Mouse (Mus musculus): ENCODE measurements around the gene Mcu.
A peak's percentile ranks its signal among the peaks of the same experiment; 100 is the strongest.

Gene Mcu

GRCm38 (mm10) chr10:59569481-59569869 lies 47.0 kb downstream of the Mcu start:
- DNase-seq (ENCODE audit: low read depth), result no peak

GRCm38 (mm10) chr10:59568665-59569480 lies 47.6 kb downstream of the Mcu start:
- DNase-seq (ENCODE audit: low read depth), result no peak

- no peak for DNase-seq (ENCODE audit: low read depth)
Measured at GRCm38 (mm10) chr10:59566968-59567367, 49.5 kb downstream of the Mcu start.

GRCm38 (mm10) chr10:59565995-59566410 lies 50.5 kb downstream of the Mcu start:
- DNase-seq (ENCODE audit: low read depth), result no peak

- peak; percentile 54 for DNase-seq (ENCODE audit: low read depth)
Measured at GRCm38 (mm10) chr10:59564551-59564950, 51.9 kb downstream of the Mcu start.

GRCm38 (mm10) chr10:59562511-59562910 lies 54.0 kb downstream of the Mcu start:
- no peak for DNase-seq (ENCODE audit: low read depth)

GRCm38 (mm10) chr10:59560126-59560525 lies 56.4 kb downstream of the Mcu start:
- no peak for DNase-seq (ENCODE audit: low read depth)

GRCm38 (mm10) chr10:59558602-59559001 lies 57.9 kb downstream of the Mcu start:
- DNase-seq (ENCODE audit: low read depth), result no peak

- DNase-seq (ENCODE audit: low read depth), result no peak
Measured at GRCm38 (mm10) chr10:59558164-59558563, 58.3 kb downstream of the Mcu start.

GRCm38 (mm10) chr10:59556541-59556940 lies 60.0 kb downstream of the Mcu start:
- no peak for DNase-seq (ENCODE audit: low read depth)

GRCm38 (mm10) chr10:59554243-59554642 lies 62.2 kb downstream of the Mcu start:
- no peak for DNase-seq (ENCODE audit: low read depth)

- no peak for DNase-seq (ENCODE audit: low read depth)
Measured at GRCm38 (mm10) chr10:59552456-59552855, 64.0 kb downstream of the Mcu start.

GRCm38 (mm10) chr10:59548768-59549333 lies 67.6 kb downstream of the Mcu start:
- no peak for DNase-seq (ENCODE audit: low read depth)

GRCm38 (mm10) chr10:59548211-59548610 lies 68.3 kb downstream of the Mcu start:
- no peak for DNase-seq (ENCODE audit: low read depth)

- DNase-seq (ENCODE audit: low read depth), result no peak
Measured at GRCm38 (mm10) chr10:59547426-59547825, 69.1 kb downstream of the Mcu start.

- DNase-seq (ENCODE audit: low read depth), result no peak
Measured at GRCm38 (mm10) chr10:59545169-59545568, 71.3 kb downstream of the Mcu start.

- DNase-seq (ENCODE audit: low read depth), result no peak
Measured at GRCm38 (mm10) chr10:59543351-59543750, 73.1 kb downstream of the Mcu start.

- no peak for DNase-seq (ENCODE audit: low read depth)
Measured at GRCm38 (mm10) chr10:59541466-59541865, 75.0 kb downstream of the Mcu start.

GRCm38 (mm10) chr10:59540596-59540995 lies 75.9 kb downstream of the Mcu start:
- no peak for DNase-seq (ENCODE audit: low read depth)

- DNase-seq (ENCODE audit: low read depth), result no peak
Measured at GRCm38 (mm10) chr10:59540081-59540480, 76.4 kb downstream of the Mcu start.

- DNase-seq (ENCODE audit: low read depth), result peak; percentile 29
Measured at GRCm38 (mm10) chr10:59539533-59539875, 77.0 kb downstream of the Mcu start.

- DNase-seq (ENCODE audit: low read depth), result no peak
Measured at GRCm38 (mm10) chr10:59538767-59539532, 77.5 kb downstream of the Mcu start.

GRCm38 (mm10) chr10:59538063-59538462 lies 78.4 kb downstream of the Mcu start:
- DNase-seq (ENCODE audit: low read depth), result no peak

Data from fibroblast of lung, adult 2 months (primary cell).